Mouse (Mus musculus) forebrain, embryonic 11.5 days (tissue): ENCODE measurements at regions not wholly inside any gene's neighbourhood (a gene's known extent, or its start where the extent isn't known, plus 50 kb on each side); places are given as distances from the start of the nearest gene placed in this dataset.

Experiments used
- ATAC-seq: fragments of 200-750 bp; cut with Nextera tagmentation; replicated peaks from 2 replicates; pipeline ENCODE4 v1.8.0; 2017; ENCODE audit warnings: moderate TSS enrichment; ENCODE audit not compliant: low FRiP score
- DNase-seq: peaks from one replicate; pipeline ENCODE4 v3.0.0-alpha.2; 2017; ENCODE audit warnings: low spot score
- H3K27ac ChIP-seq: fragments of 300-500 bp; sonication (generic); 2 replicates; pipeline ENCODE4 v1.5.1; 2014; ENCODE audit warnings: low read depth, low read length
- H3K27me3 ChIP-seq: fragments of 300-500 bp; sonication (generic); 2 replicates; pipeline ENCODE4 v1.6.1; 2014; ENCODE audit warnings: mild to moderate bottlenecking, low read length, mixed read lengths; ENCODE audit not compliant: control insufficient read depth, insufficient read depth
- H3K36me3 ChIP-seq: fragments of 300-500 bp; sonication (generic); 2 replicates; pipeline ENCODE4 v1.6.1; 2014; ENCODE audit warnings: mild to moderate bottlenecking, low read length, moderate library complexity, mixed read lengths; ENCODE audit not compliant: control insufficient read depth, insufficient read depth
- H3K4me1 ChIP-seq: fragments of 300-500 bp; sonication (generic); replicated peaks from 2 replicates; pipeline ENCODE4 v1.6.1; 2014; ENCODE audit warnings: low read length, mixed read lengths; ENCODE audit not compliant: control insufficient read depth, insufficient read depth
- H3K4me2 ChIP-seq: fragments of 300-500 bp; sonication (generic); 2 replicates; pipeline ENCODE4 v1.6.1; 2014; ENCODE audit warnings: low read depth, mild to moderate bottlenecking, low read length, moderate library complexity, mixed read lengths; ENCODE audit not compliant: severe bottlenecking
- H3K4me3 ChIP-seq: fragments of 300-500 bp; sonication (generic); 2 replicates; pipeline ENCODE4 v1.5.1; 2014; ENCODE audit warnings: low read depth, low read length
- H3K9ac ChIP-seq: fragments of 300-500 bp; sonication (generic); 2 replicates; pipeline ENCODE4 v1.6.1; 2014; ENCODE audit warnings: low read length
- H3K9me3 ChIP-seq: fragments of 300-500 bp; sonication (generic); 2 replicates; pipeline ENCODE4 v1.6.1; 2016; ENCODE audit warnings: low read length, mixed read lengths; ENCODE audit not compliant: control insufficient read depth
- WGBS: fragments of 180-500 bp; shearing (Covaris S2); extraction: QIAGEN DNeasy Blood & Tissue Kit; methylation state at CpG from one replicate; pipeline ENCODE4 v1.1.7; 2014; 5-methylcytosine and 5-hydroxymethylcytosine counted together

DNA sequence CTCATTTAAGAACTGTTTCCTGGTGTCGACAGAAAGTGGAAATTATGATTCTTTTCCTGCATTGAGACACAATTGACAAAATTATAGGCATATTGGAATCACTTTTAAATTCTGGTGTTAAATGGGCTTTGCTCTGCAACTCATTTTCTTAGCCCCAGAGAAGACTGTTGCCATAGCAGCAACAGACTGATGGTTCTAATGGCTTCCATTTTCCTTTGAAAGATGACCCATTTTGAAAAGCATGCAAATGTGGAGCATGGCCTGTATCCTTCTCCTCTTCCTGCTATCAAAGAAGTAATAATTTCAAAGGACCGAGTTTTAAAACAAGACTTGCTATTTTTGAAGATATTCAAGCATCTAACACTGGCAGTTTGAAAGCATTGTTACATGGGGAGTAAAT lies 494.9 kb upstream of the Intu start:
- Histone ChIP-seq H3K36me3 (no peaks in the 10 kb centered on the region), H3K27ac (no peak overlapping the region), H3K27me3 (no peaks in the 10 kb centered on the region), H3K9ac (no peak overlapping the region), H3K9me3 (no peaks in the 10 kb centered on the region), H3K4me1 (no peaks in the 10 kb centered on the region), H3K4me3 (no peak overlapping the region), H3K4me2 (no peak overlapping the region)
- WGBS, result 78% methylated on average over 2 of the region's 2 CpGs
- DNase-seq (no peak), ATAC-seq (no peak)

DNA sequence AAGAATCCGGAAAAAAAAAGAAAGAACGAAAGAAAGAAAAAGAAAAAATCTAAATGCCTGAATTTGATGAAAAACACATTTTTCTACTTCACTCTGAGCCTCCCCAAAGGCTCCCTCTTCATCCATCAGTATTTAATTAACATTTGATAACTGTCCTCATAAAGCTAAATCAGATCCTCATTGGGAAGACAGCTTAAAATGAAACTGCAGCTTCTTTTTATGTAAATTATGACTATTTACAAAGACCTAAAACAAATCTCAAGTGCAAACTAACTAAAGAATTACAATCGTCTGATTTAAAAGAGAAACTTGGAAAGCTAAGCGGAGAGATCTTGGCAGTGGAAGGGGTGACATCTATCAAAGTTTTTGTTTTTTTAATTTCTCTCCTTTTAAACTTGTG lies 481.4 kb upstream of the Intu start:
- ATAC-seq (no peak), DNase-seq (no peak)
- Histone ChIP-seq H3K9ac (no peak overlapping the region), H3K4me2 (no peak overlapping the region), H3K27ac (no peak overlapping the region), H3K36me3 (no peaks in the 10 kb centered on the region), H3K4me1 (no peaks in the 10 kb centered on the region), H3K9me3 (no peaks in the 10 kb centered on the region), H3K27me3 (no peaks in the 10 kb centered on the region), H3K4me3 (no peak overlapping the region)
- 77% methylated on average over 4 of the region's 4 CpGs for WGBS

DNA sequence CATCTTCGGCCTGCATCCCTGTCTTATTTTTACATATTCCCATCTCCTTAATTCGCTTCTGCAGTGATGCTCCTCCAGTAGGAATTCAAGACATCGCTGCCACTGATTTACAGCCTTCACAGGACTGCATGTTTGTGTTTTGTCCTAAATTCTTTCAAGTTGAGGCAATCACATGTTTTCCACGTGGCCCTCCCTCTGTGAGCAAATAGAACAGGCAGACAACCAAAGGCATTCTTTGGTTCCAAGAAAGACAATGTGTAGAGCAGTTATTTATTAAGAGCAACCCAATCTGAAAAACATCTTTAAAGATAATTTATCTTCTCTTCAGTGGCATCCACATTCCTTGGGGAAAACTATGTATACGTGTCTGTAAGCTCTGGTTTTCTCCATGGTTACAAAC lies 472.8 kb upstream of the Intu start:
- Histone ChIP-seq H3K4me2 (no peak overlapping the region), H3K4me1 (no peaks in the 10 kb centered on the region), H3K36me3 (no peaks in the 10 kb centered on the region), H3K27me3 (no peaks in the 10 kb centered on the region), H3K9ac (no peak overlapping the region), H3K4me3 (no peak overlapping the region), H3K9me3 (no peaks in the 10 kb centered on the region; the same call in 1 of the 2 replicates), H3K27ac (no peak overlapping the region)
- ATAC-seq, result no peak
- no peak for DNase-seq
- 81% methylated on average over 5 of the region's 5 CpGs for WGBS

DNA sequence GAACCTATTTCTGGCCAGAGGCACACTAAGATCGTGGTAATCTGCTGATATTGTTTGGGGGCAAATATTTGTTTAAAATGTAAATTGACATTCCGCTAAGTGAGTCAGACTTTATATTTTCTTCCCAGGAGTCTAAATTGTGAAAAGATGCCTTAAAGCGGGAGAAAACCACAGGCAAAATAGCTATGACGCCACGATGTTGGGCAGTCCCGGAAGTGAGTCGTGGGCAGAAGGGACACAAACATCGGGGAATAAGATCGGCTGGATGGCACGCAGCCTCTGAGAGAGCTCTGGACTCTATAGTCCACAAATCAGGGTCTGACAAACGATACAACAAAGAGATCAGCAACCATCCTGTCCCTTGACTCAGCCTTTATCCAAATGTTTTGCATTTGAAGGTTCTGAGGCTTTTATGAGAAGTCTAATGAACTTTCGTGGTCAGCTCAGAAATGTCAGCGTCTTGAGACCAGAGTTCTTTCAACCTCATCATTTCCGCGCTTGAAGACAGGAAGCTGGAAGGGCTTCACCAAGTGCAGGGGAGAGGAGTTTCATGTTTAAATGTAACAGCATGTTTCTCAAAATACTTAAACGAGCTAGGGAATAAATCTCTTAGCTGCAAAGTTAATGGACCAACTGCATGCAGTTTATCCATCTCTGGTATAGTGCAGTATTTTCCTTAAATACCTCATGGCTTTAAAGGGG lies 472.2 kb upstream of the Intu start:
- no peaks in the 10 kb centered on the region for H3K27me3 ChIP-seq
- H3K27ac ChIP-seq, result no peak overlapping the region
- no peaks in the 10 kb centered on the region for H3K36me3 ChIP-seq
- WGBS, result 84% methylated on average over 16 of the region's 16 CpGs
- H3K4me3 ChIP-seq, result no peak overlapping the region
- DNase-seq (no peak), ATAC-seq (no peak)
- H3K4me2 ChIP-seq, result no peak overlapping the region
- H3K9ac ChIP-seq, result no peak overlapping the region
- H3K9me3 ChIP-seq, result no peaks in the 10 kb centered on the region; the same call in 1 of the 2 replicates
- H3K4me1 ChIP-seq, result no peaks in the 10 kb centered on the region

DNA sequence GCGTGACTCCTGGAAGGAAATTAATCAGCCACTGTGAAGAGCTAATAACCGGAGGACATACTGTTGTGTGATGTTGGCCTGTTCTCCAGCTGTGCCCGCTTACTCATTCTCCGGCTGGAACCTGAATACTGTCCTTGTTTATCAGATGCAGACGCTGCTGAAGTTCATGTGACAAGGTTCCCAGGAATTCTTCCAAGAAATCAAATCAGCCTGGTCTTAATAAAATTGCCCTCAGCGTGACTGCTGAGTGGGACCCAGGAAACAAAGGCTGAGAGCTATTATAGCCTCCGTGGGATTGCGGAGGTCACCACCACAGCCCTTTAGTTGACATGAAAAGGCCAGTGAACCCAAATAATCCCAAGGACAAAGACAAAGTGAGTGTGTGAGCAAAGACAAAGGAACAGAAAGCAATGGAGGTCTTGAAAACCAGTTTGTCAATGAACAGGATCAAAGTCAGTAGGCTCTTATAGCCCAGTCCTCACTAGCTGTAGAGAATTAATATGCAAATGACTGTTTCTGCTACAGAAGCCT lies 460.9 kb upstream of the Intu start:
- ATAC-seq (peak; percentile 96), DNase-seq (peak; percentile 74)
- WGBS, result 5% methylated on average over 8 of the region's 8 CpGs
- H3K4me3 ChIP-seq, result no peak overlapping the region
- H3K4me1 ChIP-seq, result peaks cover 2% of the 10 kb centered on the region; the same call in 1 of the 2 replicates
- H3K9ac ChIP-seq, result no peak overlapping the region
- H3K4me2 ChIP-seq, result no peak overlapping the region
- H3K27ac ChIP-seq, result 0 out of 2 replicates have a peak overlapping the region, but pooled peaks have one; percentile 37
- no peaks in the 10 kb centered on the region for H3K36me3 ChIP-seq
- no peaks in the 10 kb centered on the region for H3K27me3 ChIP-seq
- no peaks in the 10 kb centered on the region for H3K9me3 ChIP-seq

DNA sequence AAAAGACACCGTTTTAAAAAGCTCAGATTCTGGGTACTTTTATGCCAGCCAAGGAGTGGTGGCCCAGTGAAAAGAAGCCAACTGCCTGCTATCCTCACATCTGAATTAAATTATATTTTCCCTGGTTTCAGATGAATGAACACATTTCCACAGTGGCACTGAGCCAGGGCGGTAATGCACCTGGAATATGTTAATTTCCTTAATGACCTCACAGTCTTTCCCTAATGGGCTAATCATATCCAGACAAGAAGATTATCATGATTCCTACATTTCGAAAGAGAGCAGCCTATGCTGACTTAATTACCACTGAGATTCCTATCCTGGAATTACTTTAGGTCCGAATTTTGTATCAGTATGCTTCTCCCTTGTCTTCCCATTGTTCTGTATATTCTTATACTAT lies 454.3 kb upstream of the Intu start:
- H3K36me3 ChIP-seq, result no peaks in the 10 kb centered on the region
- no peak overlapping the region for H3K4me2 ChIP-seq
- H3K27me3 ChIP-seq, result no peaks in the 10 kb centered on the region
- DNase-seq (no peak), ATAC-seq (peak; percentile 73)
- H3K4me3 ChIP-seq, result no peak overlapping the region
- no peaks in the 10 kb centered on the region for H3K9me3 ChIP-seq
- WGBS, result 55% methylated on average over 4 of the region's 4 CpGs
- no peak overlapping the region for H3K9ac ChIP-seq
- H3K4me1 ChIP-seq, result no peaks in the 10 kb centered on the region; the same call in 1 of the 2 replicates
- no peak overlapping the region for H3K27ac ChIP-seq

DNA sequence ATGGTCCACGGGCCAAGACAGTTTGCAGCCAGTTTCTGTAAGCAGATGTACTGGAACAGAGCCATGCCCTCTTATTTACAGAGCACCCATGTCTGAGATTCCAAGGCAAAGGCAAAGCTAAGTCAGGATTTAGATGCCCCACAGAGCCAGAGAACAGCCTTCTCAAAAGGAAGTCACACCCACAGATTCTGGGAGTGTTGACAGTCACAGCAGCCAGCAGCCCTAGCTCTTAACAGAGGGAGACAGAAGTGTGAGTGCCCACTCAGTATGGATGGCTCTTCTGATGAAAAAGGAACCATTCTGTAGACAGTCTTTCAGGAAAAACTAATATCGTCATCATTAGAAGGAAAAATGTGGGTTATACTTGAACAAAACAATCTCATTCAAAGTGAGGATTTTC lies 446.0 kb upstream of the Intu start:
- 88% methylated on average over 2 of the region's 2 CpGs for WGBS
- Histone ChIP-seq H3K9ac (no peak overlapping the region), H3K36me3 (no peaks in the 10 kb centered on the region), H3K4me3 (no peak overlapping the region), H3K4me2 (no peak overlapping the region), H3K27me3 (no peaks in the 10 kb centered on the region), H3K4me1 (no peaks in the 10 kb centered on the region), H3K9me3 (no peaks in the 10 kb centered on the region), H3K27ac (no peak overlapping the region)
- ATAC-seq (no peak), DNase-seq (no peak)

DNA sequence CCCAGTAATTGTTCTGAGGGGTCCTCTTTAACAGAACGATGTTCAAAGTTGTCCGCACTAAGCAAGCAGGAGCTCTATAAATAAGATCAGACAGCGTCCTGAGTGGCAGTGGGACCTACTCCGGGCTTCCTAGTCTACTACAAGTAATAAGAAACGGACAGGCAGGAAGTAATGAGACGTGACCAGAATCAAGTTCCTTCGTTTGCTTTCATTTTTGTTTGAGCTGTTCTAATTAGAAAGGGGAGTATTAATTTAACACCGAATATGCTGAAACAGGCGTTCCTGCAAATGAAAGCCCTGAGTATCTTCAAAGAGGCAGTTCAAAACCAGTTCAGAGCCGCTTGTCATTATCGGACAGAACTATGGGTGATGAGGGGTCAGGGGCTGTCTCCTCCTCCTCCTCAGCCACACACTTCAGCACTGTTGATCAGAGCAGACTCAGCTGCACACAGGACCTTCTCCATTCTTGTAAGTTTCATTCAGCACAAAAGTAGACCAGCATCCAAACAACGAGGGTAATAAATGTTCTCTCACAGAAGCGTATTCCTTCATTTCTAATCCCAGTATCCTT lies 439.2 kb upstream of the Intu start:
- Histone ChIP-seq H3K27ac (peak overlapping the region; percentile 73; the same call in 1 of the 2 replicates), H3K4me1 (peaks cover 5% of the 10 kb centered on the region; the same call in 1 of the 2 replicates), H3K4me3 (no peak overlapping the region), H3K4me2 (no peak overlapping the region), H3K36me3 (no peaks in the 10 kb centered on the region), H3K27me3 (no peaks in the 10 kb centered on the region), H3K9me3 (no peaks in the 10 kb centered on the region), H3K9ac (no peak overlapping the region)
- ATAC-seq (0 out of 2 replicates have a peak, but pooled peaks have one; percentile 37), DNase-seq (no peak)
- 60% methylated on average over 13 of the region's 13 CpGs for WGBS
